Mouse (Mus musculus): ENCODE results near the gene Rxra.

GRCm38 (mm10) chr2:27626604-27627003, 49.6 kb upstream of the Rxra start:
- TF ChIP-seq CTCF (IDR thresholded peaks at IDR 0.05; ENCODE audit: low read depth, low read length), result no peak
- no peak for TF ChIP-seq GATA1 (IDR thresholded peaks at IDR 0.05; ENCODE audit: borderline replicate concordance, low read length)
